Mouse (Mus musculus): ENCODE results near the gene 4930524B15Rik. TPM values are rescaled to one million over a fixed set of nuclear protein-coding genes. Genes with fewer than 3 reads are reported as not detected.
A peak's percentile ranks its signal among the peaks of the same experiment; 100 is the strongest.
"Not testable (repeated sequence)": the region's sequence is repeated elsewhere in the genome, so short reads cannot be mapped to it uniquely, and the experiment has no call there.

The 4930524B15Rik gene
- polyA plus RNA-seq, 1 experiment from 2014 or later: 0.10 TPM

DNA sequence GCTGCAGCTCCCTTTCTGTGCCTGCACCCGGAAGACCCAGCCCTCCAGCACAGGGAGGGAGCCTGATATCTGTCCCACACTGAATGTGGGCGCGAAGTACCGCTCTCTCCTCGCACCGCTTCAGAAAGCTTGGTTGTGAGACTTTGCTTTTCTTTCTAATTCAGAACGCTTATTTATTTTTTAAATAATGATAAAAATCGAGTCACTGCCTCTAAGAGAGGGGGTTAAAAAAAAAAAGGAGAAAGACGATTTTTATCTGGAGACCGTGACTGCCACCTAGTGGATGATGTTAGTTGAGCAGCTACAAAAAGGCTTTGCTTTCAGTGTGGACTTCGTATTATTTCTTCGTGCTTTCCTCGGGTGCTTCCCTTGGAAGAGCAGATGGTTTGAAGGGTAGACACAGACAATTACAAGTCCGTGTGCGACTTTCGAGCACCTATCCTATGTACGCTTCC is 16.0 kb upstream of the 4930524B15Rik start:
- no peak for ATAC-seq (ENCODE audit: insufficient number of reproducible peaks, insufficient read depth, low FRiP score, low TSS enrichment, low read depth)
- Histone ChIP-seq H3K9me3 (0 out of 2 replicates have a peak, but pooled peaks cover 2% of the 10 kb centered on the region), H3K4me1 (peaks cover 12% of the 10 kb centered on the region), H3K27me3 (peaks cover 9% of the 10 kb centered on the region; the same call in 1 of the 2 replicates), H3K36me3 (no peaks in the 10 kb centered on the region), H3K4me2 (peak overlapping the region; percentile 68), H3K9ac (peak overlapping the region; percentile 61; the same call in 1 of the 2 replicates), H3K4me3 (peak overlapping the region; percentile 47), H3K27ac (no peak overlapping the region)
- 2% methylated on average over 17 of the region's 17 CpGs for WGBS

DNA sequence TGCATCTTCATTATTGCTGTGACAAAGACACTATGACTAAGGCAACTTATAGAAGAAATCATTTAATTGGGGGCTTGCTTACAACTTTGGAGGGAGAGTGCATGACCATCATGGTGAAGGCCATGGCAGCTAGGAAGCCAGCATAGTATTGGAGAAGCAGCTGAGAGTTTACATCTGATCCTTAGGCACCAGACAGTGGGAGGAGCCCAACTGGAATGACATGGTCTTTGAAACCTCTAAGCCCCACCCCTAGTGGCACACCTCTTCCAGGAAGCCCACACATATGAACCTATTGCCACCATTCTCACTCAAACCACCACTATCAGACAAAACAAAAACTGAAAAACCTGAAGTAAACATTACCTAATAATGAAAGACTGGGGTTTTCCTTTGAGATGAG is 5.3 kb upstream of the 4930524B15Rik start:
- H3K4me3 ChIP-seq: no peak overlapping the region
- no peaks in the 10 kb centered on the region for H3K36me3 ChIP-seq
- no peak overlapping the region for H3K4me2 ChIP-seq
- H3K9ac ChIP-seq: no peak overlapping the region
- no peak overlapping the region for H3K27ac ChIP-seq
- no peaks in the 10 kb centered on the region for H3K27me3 ChIP-seq
- ATAC-seq (ENCODE audit: insufficient number of reproducible peaks, insufficient read depth, low FRiP score, low TSS enrichment, low read depth): no peak
- H3K9me3 ChIP-seq: no peaks in the 10 kb centered on the region
- no peaks in the 10 kb centered on the region for H3K4me1 ChIP-seq

GRCm38 (mm10) chr11:31963993-31964392 is 1.4 kb upstream of the 4930524B15Rik start:
- no peak overlapping the region for H3K9ac ChIP-seq
- H3K4me2 ChIP-seq: no peak overlapping the region
- WGBS: 89% methylated on average over 1 of the region's 1 CpGs
- H3K4me3 ChIP-seq: no peak overlapping the region
- no peaks in the 10 kb centered on the region for H3K9me3 ChIP-seq
- 0 out of 2 replicates have a peak, but pooled peaks cover 5% of the 10 kb centered on the region for H3K4me1 ChIP-seq
- no peaks in the 10 kb centered on the region for H3K27me3 ChIP-seq
- no peak for ATAC-seq (ENCODE audit: insufficient number of reproducible peaks, insufficient read depth, low FRiP score, low TSS enrichment, low read depth)
- H3K36me3 ChIP-seq: no peaks in the 10 kb centered on the region
- H3K27ac ChIP-seq: no peak overlapping the region

DNA sequence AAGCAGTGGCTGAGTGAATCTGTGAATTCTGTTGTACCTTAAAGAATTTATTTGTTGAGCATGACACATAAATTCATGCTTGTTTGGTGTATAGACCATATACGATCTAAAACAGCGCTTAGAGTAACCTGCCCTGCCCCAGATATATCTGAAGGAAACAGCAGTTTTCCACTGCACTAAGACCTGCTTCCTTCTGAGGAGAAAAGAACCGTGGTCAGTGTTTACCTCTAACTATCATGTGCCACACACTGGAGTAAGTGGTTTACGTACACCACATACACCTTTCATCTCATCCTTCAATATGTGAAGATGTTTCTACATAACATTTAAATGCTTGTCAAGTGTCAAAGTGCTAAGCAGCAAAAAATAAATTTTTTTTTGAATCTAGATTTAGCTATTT is 8.7 kb downstream of the 4930524B15Rik start:
- no peaks in the 10 kb centered on the region for H3K9me3 ChIP-seq
- 75% methylated on average over 4 of the region's 4 CpGs for WGBS
- no peak overlapping the region for H3K4me3 ChIP-seq
- no peak overlapping the region for H3K9ac ChIP-seq
- no peaks in the 10 kb centered on the region for H3K36me3 ChIP-seq
- H3K27me3 ChIP-seq: no peaks in the 10 kb centered on the region
- no peak for ATAC-seq (ENCODE audit: insufficient number of reproducible peaks, insufficient read depth, low FRiP score, low TSS enrichment, low read depth)
- H3K4me1 ChIP-seq: no peaks in the 10 kb centered on the region
- H3K27ac ChIP-seq: no peak overlapping the region
- no peak overlapping the region for H3K4me2 ChIP-seq

GRCm38 (mm10) chr11:31974826-31975225 is 9.4 kb downstream of the 4930524B15Rik start:
- 61% methylated on average over 8 of the region's 8 CpGs for WGBS

GRCm38 (mm10) chr11:31975678-31976077 is 10.3 kb downstream of the 4930524B15Rik start:
- Histone ChIP-seq H3K4me3 (no peak overlapping the region), H3K9me3 (peaks cover 6% of the 10 kb centered on the region), H3K4me2 (no peak overlapping the region), H3K9ac (no peak overlapping the region), H3K27me3 (no peaks in the 10 kb centered on the region), H3K27ac (no peak overlapping the region), H3K36me3 (no peaks in the 10 kb centered on the region), H3K4me1 (no peaks in the 10 kb centered on the region)
- no peak for ATAC-seq (ENCODE audit: insufficient number of reproducible peaks, insufficient read depth, low FRiP score, low TSS enrichment, low read depth)
- WGBS: 85% methylated on average over 5 of the region's 5 CpGs

More at GRCm38 (mm10) chr11:31974826-31975225, 9.4 kb downstream of the 4930524B15Rik start:
- H3K9ac ChIP-seq: no peak overlapping the region
- no peaks in the 10 kb centered on the region for H3K4me1 ChIP-seq
- H3K4me2 ChIP-seq: no peak overlapping the region
- H3K36me3 ChIP-seq: no peaks in the 10 kb centered on the region
- ATAC-seq (ENCODE audit: insufficient number of reproducible peaks, insufficient read depth, low FRiP score, low TSS enrichment, low read depth): no peak
- no peak overlapping the region for H3K4me3 ChIP-seq
- H3K27me3 ChIP-seq: no peaks in the 10 kb centered on the region
- H3K9me3 ChIP-seq: peaks cover 2% of the 10 kb centered on the region
- no peak overlapping the region for H3K27ac ChIP-seq

DNA sequence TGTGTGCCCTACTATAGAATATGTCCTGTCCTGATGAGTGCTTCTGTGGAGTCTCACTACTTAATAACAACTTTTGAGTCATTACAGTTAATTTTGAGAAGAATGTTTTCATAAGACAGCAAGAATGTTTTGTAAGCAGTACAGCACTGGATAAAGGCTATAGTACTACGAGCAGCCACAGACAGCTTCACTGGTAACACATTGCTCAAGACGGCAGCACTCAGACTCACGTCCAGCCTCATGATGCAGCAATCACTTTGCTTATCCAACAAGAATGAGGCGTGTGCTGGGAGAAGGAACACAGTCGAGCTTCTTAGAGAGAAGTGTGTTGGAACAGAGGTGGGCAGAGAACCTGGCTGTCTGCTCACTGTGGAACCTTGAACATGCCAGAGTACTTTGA is 10.7 kb downstream of the 4930524B15Rik start:
- H3K4me3 ChIP-seq: no peak overlapping the region
- H3K27ac ChIP-seq: no peak overlapping the region
- H3K36me3 ChIP-seq: no peaks in the 10 kb centered on the region
- H3K4me2 ChIP-seq: no peak overlapping the region
- no peaks in the 10 kb centered on the region for H3K4me1 ChIP-seq
- ATAC-seq (ENCODE audit: insufficient number of reproducible peaks, insufficient read depth, low FRiP score, low TSS enrichment, low read depth): no peak
- 71% methylated on average over 5 of the region's 5 CpGs for WGBS
- H3K9me3 ChIP-seq: peaks cover 6% of the 10 kb centered on the region
- H3K27me3 ChIP-seq: no peaks in the 10 kb centered on the region
- H3K9ac ChIP-seq: no peak overlapping the region

DNA sequence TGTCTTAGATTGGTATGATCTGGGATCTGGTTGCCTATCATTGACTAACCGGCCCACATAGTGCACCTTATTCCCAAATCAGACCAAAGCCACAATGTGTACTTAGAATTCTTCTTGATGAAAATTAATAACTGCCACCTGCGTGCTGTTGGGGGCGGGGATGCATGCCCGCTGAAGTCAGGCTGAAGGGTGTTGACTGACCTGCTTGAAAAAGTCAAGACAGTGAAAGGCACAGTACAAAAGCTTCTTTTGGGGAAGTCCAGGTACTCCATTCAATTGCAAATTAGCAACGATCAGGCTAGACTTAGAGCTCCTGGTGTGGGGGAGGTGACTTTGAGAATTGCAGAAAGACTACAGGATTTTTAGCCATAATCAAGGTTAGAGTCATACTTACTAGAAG is 14.7 kb downstream of the 4930524B15Rik start:
- H3K4me3 ChIP-seq; H3K27ac ChIP-seq; H3K9ac ChIP-seq; H3K36me3 ChIP-seq; H3K4me2 ChIP-seq; H3K4me1 ChIP-seq; H3K9me3 ChIP-seq; H3K27me3 ChIP-seq; ATAC-seq (ENCODE audit: insufficient number of reproducible peaks, insufficient read depth, low FRiP score, low TSS enrichment, low read depth): not testable (repeated sequence)
- 90% methylated on average over 5 of the region's 5 CpGs for WGBS

DNA sequence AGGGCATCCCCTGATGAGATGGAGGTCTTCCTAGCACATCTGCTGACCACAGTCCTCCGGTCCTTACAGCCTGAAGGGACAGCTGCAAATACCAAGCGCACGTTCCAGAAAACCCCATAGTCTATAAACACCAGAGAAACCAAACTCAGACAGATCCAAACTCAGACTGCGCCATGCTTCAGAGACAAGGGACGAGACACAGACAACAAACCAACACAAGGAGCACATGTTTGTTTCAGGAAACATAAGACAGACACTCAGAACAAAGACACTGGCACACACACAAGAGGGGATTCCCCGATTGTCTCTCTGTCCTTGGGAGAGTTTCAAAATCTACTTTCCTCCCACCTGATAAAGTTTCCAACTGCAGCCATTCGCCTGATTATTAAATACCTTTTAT is 16.4 kb downstream of the 4930524B15Rik start:
- Histone ChIP-seq H3K4me1 (no peaks in the 10 kb centered on the region), H3K4me3 (no peak overlapping the region), H3K27ac (no peak overlapping the region), H3K36me3 (no peaks in the 10 kb centered on the region), H3K27me3 (no peaks in the 10 kb centered on the region), H3K9me3 (peaks cover 9% of the 10 kb centered on the region), H3K4me2 (no peak overlapping the region), H3K9ac (no peak overlapping the region)
- 82% methylated on average over 7 of the region's 7 CpGs for WGBS
- ATAC-seq (ENCODE audit: insufficient number of reproducible peaks, insufficient read depth, low FRiP score, low TSS enrichment, low read depth): no peak

DNA sequence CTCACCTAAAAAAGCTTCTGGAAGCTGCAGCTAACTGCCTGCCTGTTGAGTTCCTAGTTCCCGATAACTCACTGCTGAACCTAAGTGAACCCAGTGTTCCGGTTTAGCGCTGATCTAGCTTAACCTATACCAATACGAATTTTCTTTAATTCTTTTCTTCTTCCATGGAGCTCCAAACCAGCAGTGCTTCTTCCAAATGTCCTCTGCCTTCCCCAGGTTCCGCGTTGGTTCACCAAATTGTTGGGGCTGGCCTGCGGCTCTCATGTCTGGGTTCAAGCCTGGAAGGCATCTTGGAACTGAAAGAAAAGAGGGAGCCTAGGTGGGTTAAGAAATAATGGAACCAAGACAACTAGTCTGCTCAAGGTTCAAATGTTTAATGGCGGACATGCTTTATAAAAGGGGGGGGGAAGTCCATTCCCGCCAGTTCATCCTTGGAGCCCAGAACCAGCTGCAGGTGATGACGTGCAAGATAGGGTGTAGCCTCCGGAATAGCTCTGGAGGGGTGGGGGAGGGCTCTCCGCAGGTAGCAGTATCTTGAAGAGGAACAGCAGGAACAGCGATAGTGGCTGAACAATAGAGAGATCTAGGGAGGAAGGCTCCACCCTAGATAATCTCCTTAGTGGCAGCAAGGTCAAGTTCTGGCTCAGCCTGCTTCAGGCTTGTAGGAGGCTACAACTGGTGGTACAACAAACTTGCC is 17.0 kb downstream of the 4930524B15Rik start:
- H3K27ac ChIP-seq; H3K36me3 ChIP-seq; H3K27me3 ChIP-seq; H3K9me3 ChIP-seq; H3K4me2 ChIP-seq; ATAC-seq (ENCODE audit: insufficient number of reproducible peaks, insufficient read depth, low FRiP score, low TSS enrichment, low read depth); H3K9ac ChIP-seq; H3K4me1 ChIP-seq; H3K4me3 ChIP-seq: not testable (repeated sequence)
- 82% methylated on average over 13 of the region's 13 CpGs for WGBS

DNA sequence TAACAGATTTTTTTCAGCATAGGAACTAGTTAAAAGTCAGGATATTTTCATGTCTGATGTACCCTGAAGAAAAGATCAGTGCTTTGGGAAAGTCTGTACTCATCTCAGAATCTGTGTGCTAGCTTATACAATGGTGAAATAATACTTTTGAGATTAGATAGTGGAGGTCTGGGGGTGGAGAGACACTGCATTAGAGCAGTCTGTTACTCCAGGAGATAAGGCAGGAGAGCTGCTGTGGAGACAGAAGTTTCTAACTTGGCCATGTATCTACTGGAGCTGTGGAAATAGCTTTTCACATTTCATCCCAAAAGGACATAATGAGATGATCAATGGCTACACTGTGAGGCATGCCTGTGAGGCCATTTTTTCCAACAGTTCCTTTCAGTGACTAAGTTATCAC is 17.9 kb downstream of the 4930524B15Rik start:
- no peak overlapping the region for H3K4me3 ChIP-seq
- H3K9me3 ChIP-seq: peaks cover 9% of the 10 kb centered on the region
- no peaks in the 10 kb centered on the region for H3K4me1 ChIP-seq
- H3K36me3 ChIP-seq: no peaks in the 10 kb centered on the region
- no peak overlapping the region for H3K9ac ChIP-seq
- ATAC-seq (ENCODE audit: insufficient number of reproducible peaks, insufficient read depth, low FRiP score, low TSS enrichment, low read depth): no peak
- no peak overlapping the region for H3K27ac ChIP-seq
- H3K4me2 ChIP-seq: no peak overlapping the region
- no peaks in the 10 kb centered on the region for H3K27me3 ChIP-seq

- Histone ChIP-seq H3K9me3 (peaks cover 8% of the 10 kb centered on the region), H3K4me1 (no peaks in the 10 kb centered on the region), H3K27ac (no peak overlapping the region), H3K9ac (no peak overlapping the region), H3K4me3 (no peak overlapping the region), H3K27me3 (no peaks in the 10 kb centered on the region), H3K36me3 (no peaks in the 10 kb centered on the region), H3K4me2 (no peak overlapping the region)
- 59% methylated on average over 2 of the region's 2 CpGs for WGBS
- no peak for ATAC-seq (ENCODE audit: insufficient number of reproducible peaks, insufficient read depth, low FRiP score, low TSS enrichment, low read depth)
These were observed 19.4 kb downstream of the 4930524B15Rik start for GRCm38 (mm10) chr11:31984786-31985185.
